Mouse (Mus musculus): Measurements from ENCODE around the gene Fgg. TPM values are rescaled to one million over a fixed set of nuclear protein-coding genes. Genes with fewer than 3 reads are reported as not detected.

Fgg gene
- polyA plus RNA-seq, 1 experiment from 2014 or later = 4,762 TPM

DNA sequence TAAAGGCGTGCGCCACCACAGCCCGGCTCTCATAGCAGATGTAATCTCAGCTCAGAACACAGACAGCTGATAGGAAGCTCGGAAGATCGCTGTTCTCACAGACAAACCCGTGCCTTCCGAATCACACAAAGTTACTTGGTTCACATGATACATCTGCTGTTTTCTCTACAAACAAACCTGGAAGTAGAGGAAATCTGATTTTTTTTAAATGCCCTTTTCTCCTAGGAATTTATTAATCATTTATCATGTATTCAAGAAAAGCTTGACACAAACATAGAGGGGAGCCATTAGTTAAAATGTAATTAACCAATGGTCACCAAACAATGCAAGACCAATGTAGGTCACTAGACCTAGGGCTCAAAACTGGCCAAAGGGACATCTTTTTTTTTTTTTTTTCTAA is 2.7 kb upstream of the Fgg start:
- DNase-seq (no peak), ATAC-seq (no peak)
- H3K27me3 ChIP-seq (ENCODE audit: insufficient read depth, low read length) = no peaks in the 10 kb centered on the region
- H3K27ac ChIP-seq (ENCODE audit: low read depth) = peak overlapping the region; percentile 80
- TF ChIP-seq EP300 (IDR thresholded peaks at IDR 0.05; ENCODE audit: low read depth) (no peak), CTCF (IDR thresholded peaks at IDR 0.05; ENCODE audit: low read depth) (no peak)
- H3K9ac ChIP-seq (replicated peaks) = no peak overlapping the region
- 0 out of 2 replicates have a peak, but pooled peaks cover 5% of the 10 kb centered on the region for H3K4me1 ChIP-seq (ENCODE audit: insufficient read depth)
- H3K4me3 ChIP-seq (ENCODE audit: low read depth, low read length) = no peak overlapping the region
- H3K9me3 ChIP-seq (ENCODE audit: low read length) = no peaks in the 10 kb centered on the region
- 64% methylated on average over 7 of the region's 7 CpGs for WGBS (ENCODE audit: insufficient replicate concordance)
- H3K36me3 ChIP-seq (replicated peaks; ENCODE audit: insufficient read depth, low read length) = no peaks in the 10 kb centered on the region
- H3K4me2 ChIP-seq (ENCODE audit: low read depth, low read length) = no peak overlapping the region

DNA sequence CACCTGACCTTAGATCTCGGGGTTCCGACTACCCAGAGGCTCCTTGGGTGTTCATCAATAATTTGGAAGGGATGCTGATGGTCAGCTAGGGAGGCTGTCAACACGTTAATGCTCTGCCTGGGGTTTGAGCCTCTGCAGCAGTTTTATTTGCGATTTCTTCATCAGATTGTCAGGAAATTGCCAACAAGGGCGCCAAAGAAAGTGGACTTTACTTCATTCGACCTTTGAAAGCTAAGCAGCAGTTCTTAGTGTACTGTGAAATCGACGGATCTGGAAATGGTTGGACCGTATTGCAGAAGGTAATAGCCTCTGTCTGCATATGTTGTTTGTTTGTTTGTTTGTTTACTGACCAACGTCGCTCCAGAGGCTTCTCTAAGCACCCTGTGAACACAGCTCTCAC is 2.8 kb downstream of the Fgg start:
- Histone ChIP-seq H3K4me3 (ENCODE audit: low read depth, low read length) (peak overlapping the region; percentile 49), H3K36me3 (replicated peaks; ENCODE audit: insufficient read depth, low read length) (no peaks in the 10 kb centered on the region; the same call in 1 of the 2 replicates), H3K9me3 (ENCODE audit: low read length) (no peaks in the 10 kb centered on the region), H3K4me2 (ENCODE audit: low read depth, low read length) (peak overlapping the region; percentile 66), H3K9ac (replicated peaks) (peak overlapping the region; percentile 69), H3K27ac (ENCODE audit: low read depth) (peak overlapping the region; percentile 89), H3K4me1 (ENCODE audit: insufficient read depth) (0 out of 2 replicates have a peak, but pooled peaks cover 3% of the 10 kb centered on the region), H3K27me3 (ENCODE audit: insufficient read depth, low read length) (no peaks in the 10 kb centered on the region)
- TF ChIP-seq CTCF (IDR thresholded peaks at IDR 0.05; ENCODE audit: low read depth) = no peak
- no peak for TF ChIP-seq EP300 (IDR thresholded peaks at IDR 0.05; ENCODE audit: low read depth)
- ATAC-seq (no peak), DNase-seq (no peak)
- 46% methylated on average over 11 of the region's 11 CpGs for WGBS (ENCODE audit: insufficient replicate concordance)

DNA sequence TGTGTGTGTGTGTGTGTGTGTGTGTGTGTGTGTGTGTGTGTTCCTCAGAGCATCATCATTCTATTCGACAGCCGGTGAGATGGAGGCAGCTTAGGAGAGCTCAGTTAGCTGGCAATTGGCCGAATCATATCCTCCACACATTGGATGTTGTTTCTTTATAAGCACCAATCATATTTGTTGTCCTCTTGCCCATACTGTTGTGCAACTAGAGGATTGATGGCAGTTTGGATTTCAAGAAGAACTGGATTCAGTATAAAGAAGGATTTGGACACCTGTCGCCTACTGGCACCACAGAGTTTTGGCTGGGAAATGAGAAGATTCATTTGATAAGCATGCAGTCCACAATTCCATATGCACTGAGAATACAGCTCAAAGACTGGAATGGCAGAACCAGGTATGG is 3.6 kb downstream of the Fgg start:
- Histone ChIP-seq H3K4me2 (ENCODE audit: low read depth, low read length) (peak overlapping the region; percentile 66), H3K36me3 (replicated peaks; ENCODE audit: insufficient read depth, low read length) (no peaks in the 10 kb centered on the region; the same call in 1 of the 2 replicates), H3K4me1 (ENCODE audit: insufficient read depth) (0 out of 2 replicates have a peak, but pooled peaks cover 2% of the 10 kb centered on the region), H3K9ac (replicated peaks) (peak overlapping the region; percentile 69), H3K27me3 (ENCODE audit: insufficient read depth, low read length) (no peaks in the 10 kb centered on the region), H3K9me3 (ENCODE audit: low read length) (no peaks in the 10 kb centered on the region), H3K27ac (ENCODE audit: low read depth) (peak overlapping the region; percentile 89), H3K4me3 (ENCODE audit: low read depth, low read length) (peak overlapping the region; percentile 49)
- TF ChIP-seq CTCF (IDR thresholded peaks at IDR 0.05; ENCODE audit: low read depth) (no peak), EP300 (IDR thresholded peaks at IDR 0.05; ENCODE audit: low read depth) (no peak)
- DNase-seq = no peak
- ATAC-seq = no peak
- WGBS (ENCODE audit: insufficient replicate concordance) = 57% methylated on average over 4 of the region's 4 CpGs

DNA sequence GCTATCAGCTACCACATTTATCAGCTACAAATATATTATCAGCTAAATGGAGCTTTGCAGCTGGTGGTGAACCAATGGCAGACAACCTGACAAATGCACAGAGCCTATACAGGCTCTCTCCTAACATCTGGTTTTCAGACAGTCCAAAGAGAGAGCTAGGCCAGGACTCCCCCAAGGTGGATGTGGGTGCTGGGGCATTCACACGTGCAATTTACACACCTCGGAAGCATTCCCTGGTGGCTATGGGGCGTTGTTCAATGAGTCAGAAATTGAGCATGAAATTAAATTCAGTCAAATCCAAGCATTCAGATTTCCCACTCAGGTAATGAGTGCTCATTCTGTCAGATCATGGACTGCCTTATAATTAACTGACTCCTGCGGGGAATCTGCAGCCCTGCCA is 4.0 kb downstream of the Fgg start:
- H3K4me3 ChIP-seq (ENCODE audit: low read depth, low read length) = peak overlapping the region; percentile 49
- H3K27me3 ChIP-seq (ENCODE audit: insufficient read depth, low read length) = no peaks in the 10 kb centered on the region
- H3K4me2 ChIP-seq (ENCODE audit: low read depth, low read length) = peak overlapping the region; percentile 66
- DNase-seq (no peak), ATAC-seq (no peak)
- peak overlapping the region; percentile 69 for H3K9ac ChIP-seq (replicated peaks)
- 72% methylated on average over 4 of the region's 4 CpGs for WGBS (ENCODE audit: insufficient replicate concordance)
- no peaks in the 10 kb centered on the region for H3K9me3 ChIP-seq (ENCODE audit: low read length)
- H3K27ac ChIP-seq (ENCODE audit: low read depth) = peak overlapping the region; percentile 89; the same call in 1 of the 2 replicates
- H3K4me1 ChIP-seq (ENCODE audit: insufficient read depth) = no peaks in the 10 kb centered on the region
- no peaks in the 10 kb centered on the region; the same call in 1 of the 2 replicates for H3K36me3 ChIP-seq (replicated peaks; ENCODE audit: insufficient read depth, low read length)
- TF ChIP-seq EP300 (IDR thresholded peaks at IDR 0.05; ENCODE audit: low read depth) = no peak

DNA sequence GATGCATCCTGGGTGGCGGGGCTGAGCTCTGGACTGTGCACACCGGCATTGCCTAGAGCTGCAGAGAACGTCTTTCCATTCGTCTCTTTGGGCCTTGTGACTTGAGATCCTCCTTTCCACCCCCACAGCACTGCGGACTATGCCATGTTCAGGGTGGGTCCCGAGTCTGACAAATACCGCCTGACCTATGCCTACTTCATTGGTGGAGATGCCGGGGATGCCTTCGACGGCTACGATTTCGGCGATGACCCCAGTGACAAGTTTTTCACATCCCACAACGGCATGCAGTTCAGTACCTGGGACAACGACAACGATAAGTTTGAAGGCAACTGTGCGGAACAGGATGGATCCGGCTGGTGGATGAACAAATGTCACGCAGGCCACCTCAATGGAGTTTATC is 5.1 kb downstream of the Fgg start:
- peak overlapping the region; percentile 11; the same call in 1 of the 2 replicates for H3K27ac ChIP-seq (ENCODE audit: low read depth)
- DNase-seq (peak; percentile 50), ATAC-seq (peak; percentile 2; the same call in 1 of the 2 replicates)
- WGBS (ENCODE audit: insufficient replicate concordance) = 77% methylated on average over 19 of the region's 19 CpGs
- no peaks in the 10 kb centered on the region for H3K27me3 ChIP-seq (ENCODE audit: insufficient read depth, low read length)
- H3K9ac ChIP-seq (replicated peaks) = peak overlapping the region; percentile 69; the same call in 1 of the 2 replicates
- peak overlapping the region; percentile 49 for H3K4me3 ChIP-seq (ENCODE audit: low read depth, low read length)
- no peaks in the 10 kb centered on the region; the same call in 1 of the 2 replicates for H3K36me3 ChIP-seq (replicated peaks; ENCODE audit: insufficient read depth, low read length)
- no peaks in the 10 kb centered on the region for H3K4me1 ChIP-seq (ENCODE audit: insufficient read depth)
- no peak for TF ChIP-seq EP300 (IDR thresholded peaks at IDR 0.05; ENCODE audit: low read depth)
- TF ChIP-seq CTCF (IDR thresholded peaks at IDR 0.05; ENCODE audit: low read depth) = no peak
- no peaks in the 10 kb centered on the region for H3K9me3 ChIP-seq (ENCODE audit: low read length)
- H3K4me2 ChIP-seq (ENCODE audit: low read depth, low read length) = peak overlapping the region; percentile 66

DNA sequence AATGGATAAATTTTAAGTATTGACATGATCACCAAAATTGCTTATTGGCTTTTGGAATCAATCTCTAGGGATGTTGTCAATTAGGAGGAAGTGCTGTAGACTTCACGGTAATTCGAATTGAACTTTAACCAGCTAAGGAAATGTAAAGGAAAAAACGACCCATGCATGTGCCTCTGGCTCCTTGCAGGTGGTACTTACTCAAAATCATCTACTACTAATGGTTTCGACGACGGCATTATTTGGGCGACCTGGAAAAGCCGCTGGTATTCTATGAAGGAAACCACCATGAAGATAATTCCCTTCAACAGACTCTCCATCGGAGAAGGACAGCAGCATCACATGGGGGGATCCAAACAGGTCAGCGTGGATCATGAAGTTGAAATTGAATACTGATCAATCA is 6.4 kb downstream of the Fgg start:
- no peak for ATAC-seq
- WGBS (ENCODE audit: insufficient replicate concordance) = 74% methylated on average over 10 of the region's 10 CpGs

More for the DNA sequence above, 6.4 kb downstream of the Fgg start:
- Histone ChIP-seq H3K9ac (replicated peaks) (no peak overlapping the region), H3K36me3 (replicated peaks; ENCODE audit: insufficient read depth, low read length) (no peaks in the 10 kb centered on the region; the same call in 1 of the 2 replicates), H3K9me3 (ENCODE audit: low read length) (no peaks in the 10 kb centered on the region), H3K27ac (ENCODE audit: low read depth) (no peak overlapping the region), H3K4me1 (ENCODE audit: insufficient read depth) (no peaks in the 10 kb centered on the region), H3K27me3 (ENCODE audit: insufficient read depth, low read length) (no peaks in the 10 kb centered on the region), H3K4me3 (ENCODE audit: low read depth, low read length) (0 out of 2 replicates have a peak overlapping the region, but pooled peaks have one; percentile 49), H3K4me2 (ENCODE audit: low read depth, low read length) (peak overlapping the region; percentile 66; the same call in 1 of the 2 replicates)
- no peak for DNase-seq
- TF ChIP-seq CTCF (IDR thresholded peaks at IDR 0.05; ENCODE audit: low read depth) (no peak), EP300 (IDR thresholded peaks at IDR 0.05; ENCODE audit: low read depth) (no peak)
